Mouse (Mus musculus) lung, postnatal 0 days (tissue): ENCODE data around the gene Steap1. TPM values are rescaled to one million over a fixed set of nuclear protein-coding genes. Genes with fewer than 3 reads are reported as not detected.

Experiments used
- ATAC-seq: fragments of 200-750 bp; cut with Nextera tagmentation; 2 replicates; pipeline ENCODE4 v1.8.0; 2017; ENCODE audit warnings: moderate library complexity
- DNase-seq: peaks from one replicate; pipeline ENCODE4 v3.0.0-alpha.2; 2016; ENCODE audit warnings: low spot score
- H3K27ac ChIP-seq: fragments of 300-500 bp; sonication (generic); 2 replicates; pipeline ENCODE4 v1.5.1; 2014; ENCODE audit warnings: antibody characterized with exemption, mild to moderate bottlenecking, low read length, mixed read lengths
- H3K27me3 ChIP-seq: fragments of 300-500 bp; sonication (generic); replicated peaks from 2 replicates; pipeline ENCODE4 v1.6.1; 2014; ENCODE audit warnings: low read length, mixed read lengths; ENCODE audit not compliant: insufficient read depth
- H3K36me3 ChIP-seq: fragments of 300-500 bp; sonication (generic); 2 replicates; pipeline ENCODE4 v1.6.1; 2014; ENCODE audit warnings: low read length, mixed read lengths; ENCODE audit not compliant: insufficient read depth
- H3K4me1 ChIP-seq: fragments of 300-500 bp; sonication (generic); 2 replicates; pipeline ENCODE4 v1.6.1; 2014; ENCODE audit warnings: antibody characterized with exemption, low read depth, low read length, mixed read lengths; ENCODE audit not compliant: insufficient read depth
- H3K4me2 ChIP-seq: fragments of 300-500 bp; sonication (generic); replicated peaks from 2 replicates; pipeline ENCODE4 v1.6.1; 2014; ENCODE audit warnings: low read depth, mild to moderate bottlenecking, low read length, moderate library complexity, mixed read lengths
- H3K4me3 ChIP-seq: fragments of 300-500 bp; sonication (generic); 2 replicates; pipeline ENCODE4 v1.5.1; 2014; ENCODE audit warnings: low read depth, low read length
- H3K9ac ChIP-seq: fragments of 300-500 bp; sonication (generic); replicated peaks from 2 replicates; pipeline ENCODE4 v1.6.1; 2014; ENCODE audit warnings: low read depth, mild to moderate bottlenecking
- H3K9me3 ChIP-seq: fragments of 300-500 bp; sonication (generic); 2 replicates; pipeline ENCODE4 v1.6.1; 2016; ENCODE audit warnings: low read length, mixed read lengths
- CTCF ChIP-seq: IDR thresholded peaks from 2 replicates; pipeline ENCODE4 v1.5.1; 2016; ENCODE audit warnings: antibody characterized with exemption, mild to moderate bottlenecking
- EP300 ChIP-seq: IDR thresholded peaks from 2 replicates; pipeline ENCODE4 v1.6.1; 2016; ENCODE audit warnings: antibody characterized with exemption, mild to moderate bottlenecking, control low read depth
- WGBS: fragments of 180-500 bp; shearing (Covaris S2); extraction: QIAGEN DNeasy Blood & Tissue Kit; methylation state at CpG from one replicate; pipeline ENCODE4 v1.1.7; 2014; 5-methylcytosine and 5-hydroxymethylcytosine counted together
- polyA plus RNA-seq: library from polyadenylated mRNA; unstranded; fragments of >200 nt; fragmentation: Nextera tagmentation; extraction: Ambion mirVana; gene quantifications from 2 replicates; pipeline ENCODE4 v1.2.1, GENCODE M21; 2015

Steap1 gene
- polyA plus RNA-seq, 1 experiment from 2014 or later, result 4.0 TPM

DNA sequence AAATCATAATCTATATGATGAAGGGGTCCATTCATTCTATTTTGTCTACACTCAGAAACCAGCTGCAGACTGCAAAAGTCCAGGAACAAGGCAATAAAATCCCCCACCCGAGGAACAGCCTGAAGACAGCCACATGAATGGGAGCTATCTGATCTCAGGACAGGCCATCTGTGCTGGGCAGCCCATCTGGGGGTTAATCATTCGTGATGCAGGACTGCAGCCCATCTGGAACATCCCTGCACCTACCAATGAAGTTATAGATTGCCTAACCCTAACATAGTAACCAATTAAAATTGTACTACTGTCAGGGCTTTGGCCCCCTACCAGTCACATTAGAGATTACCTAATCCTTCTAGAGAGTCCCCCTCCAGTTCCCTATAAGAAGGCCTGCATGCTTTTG, 44.1 kb downstream of the Steap1 start:
- no peak for ATAC-seq

GRCm38 (mm10) chr5:5700386-5700785, 48.7 kb downstream of the Steap1 start:
- Histone ChIP-seq H3K9me3 (no peaks in the 10 kb centered on the region), H3K4me2 (no peak overlapping the region), H3K27ac (no peak overlapping the region), H3K27me3 (no peaks in the 10 kb centered on the region), H3K9ac (no peak overlapping the region), H3K4me1 (no peaks in the 10 kb centered on the region), H3K36me3 (no peaks in the 10 kb centered on the region), H3K4me3 (no peak overlapping the region)
- no peak for TF ChIP-seq CTCF
- DNase-seq (no peak), ATAC-seq (no peak)
- 74% methylated on average over 2 of the region's 2 CpGs for WGBS

More for the DNA sequence above, 44.1 kb downstream of the Steap1 start:
- Histone ChIP-seq H3K9ac (no peak overlapping the region), H3K4me1 (no peaks in the 10 kb centered on the region), H3K9me3 (no peaks in the 10 kb centered on the region), H3K4me2 (no peak overlapping the region), H3K4me3 (no peak overlapping the region), H3K36me3 (no peaks in the 10 kb centered on the region), H3K27me3 (no peaks in the 10 kb centered on the region), H3K27ac (no peak overlapping the region)
- TF ChIP-seq CTCF, result no peak
- DNase-seq, result no peak
- 53% methylated on average over 2 of the region's 2 CpGs for WGBS

DNA sequence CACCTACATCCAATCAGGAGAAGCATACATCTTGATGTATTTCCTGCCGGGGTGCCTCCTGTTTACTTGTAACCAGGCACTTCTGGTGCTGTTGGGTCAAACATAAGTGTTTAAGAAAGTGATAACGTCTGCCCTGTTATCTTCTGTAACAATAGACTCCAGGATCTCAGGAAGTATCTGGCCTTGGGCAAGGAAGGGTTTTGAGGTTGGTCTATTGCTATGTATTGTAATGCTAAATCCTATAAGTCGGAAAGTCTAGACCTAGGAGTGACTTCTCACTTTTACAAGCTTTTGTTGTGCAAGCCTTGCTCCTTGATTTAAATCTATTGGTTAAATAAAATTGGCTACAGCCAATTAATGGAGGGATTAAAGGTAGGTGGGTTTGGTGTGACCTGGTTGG, 50.3 kb downstream of the Steap1 start:
- Histone ChIP-seq H3K4me3 (no peak overlapping the region), H3K27me3 (no peaks in the 10 kb centered on the region), H3K27ac (no peak overlapping the region), H3K4me2 (no peak overlapping the region), H3K4me1 (no peaks in the 10 kb centered on the region), H3K36me3 (no peaks in the 10 kb centered on the region), H3K9me3 (no peaks in the 10 kb centered on the region), H3K9ac (no peak overlapping the region)
- DNase-seq, result no peak
- no peak for ATAC-seq
- 39% methylated on average over 3 of the region's 3 CpGs for WGBS
- TF ChIP-seq CTCF (no peak), EP300 (no peak)

DNA sequence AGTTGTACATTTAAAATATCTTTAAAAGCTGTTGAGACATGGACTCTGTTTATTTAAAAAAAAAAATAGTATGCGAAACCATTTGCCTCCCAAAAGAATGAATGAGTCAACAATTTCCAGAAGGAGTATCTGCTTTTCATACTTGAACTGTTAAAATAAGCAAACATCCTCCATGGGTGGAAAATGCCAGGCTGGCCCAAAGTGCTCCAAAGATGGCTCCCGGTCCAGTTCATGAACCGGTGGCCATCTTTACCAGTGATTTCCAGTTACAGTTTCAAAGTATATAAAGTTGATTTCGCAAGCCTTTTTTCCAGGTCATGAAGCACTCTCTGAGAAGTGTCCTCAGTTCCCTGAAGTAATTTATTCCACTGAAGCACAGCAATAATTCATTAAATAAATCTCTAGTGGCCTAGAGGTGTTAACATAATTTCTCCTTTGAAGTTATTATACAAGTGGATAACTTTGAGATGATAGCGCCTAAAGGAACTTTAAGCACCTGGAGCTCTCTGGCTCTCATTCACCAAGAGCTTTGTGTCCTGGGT, 53.7 kb downstream of the Steap1 start:
- H3K9ac ChIP-seq, result no peak overlapping the region
- no peak overlapping the region for H3K4me3 ChIP-seq
- TF ChIP-seq EP300, result peak; percentile 71
- TF ChIP-seq CTCF, result no peak
- H3K4me1 ChIP-seq, result no peaks in the 10 kb centered on the region
- no peaks in the 10 kb centered on the region for H3K27me3 ChIP-seq
- H3K27ac ChIP-seq, result no peak overlapping the region
- ATAC-seq (peak; percentile 51), DNase-seq (peak; percentile 71)
- H3K36me3 ChIP-seq, result no peaks in the 10 kb centered on the region
- no peak overlapping the region for H3K4me2 ChIP-seq
- H3K9me3 ChIP-seq, result no peaks in the 10 kb centered on the region
- 55% methylated on average over 5 of the region's 5 CpGs for WGBS

DNA sequence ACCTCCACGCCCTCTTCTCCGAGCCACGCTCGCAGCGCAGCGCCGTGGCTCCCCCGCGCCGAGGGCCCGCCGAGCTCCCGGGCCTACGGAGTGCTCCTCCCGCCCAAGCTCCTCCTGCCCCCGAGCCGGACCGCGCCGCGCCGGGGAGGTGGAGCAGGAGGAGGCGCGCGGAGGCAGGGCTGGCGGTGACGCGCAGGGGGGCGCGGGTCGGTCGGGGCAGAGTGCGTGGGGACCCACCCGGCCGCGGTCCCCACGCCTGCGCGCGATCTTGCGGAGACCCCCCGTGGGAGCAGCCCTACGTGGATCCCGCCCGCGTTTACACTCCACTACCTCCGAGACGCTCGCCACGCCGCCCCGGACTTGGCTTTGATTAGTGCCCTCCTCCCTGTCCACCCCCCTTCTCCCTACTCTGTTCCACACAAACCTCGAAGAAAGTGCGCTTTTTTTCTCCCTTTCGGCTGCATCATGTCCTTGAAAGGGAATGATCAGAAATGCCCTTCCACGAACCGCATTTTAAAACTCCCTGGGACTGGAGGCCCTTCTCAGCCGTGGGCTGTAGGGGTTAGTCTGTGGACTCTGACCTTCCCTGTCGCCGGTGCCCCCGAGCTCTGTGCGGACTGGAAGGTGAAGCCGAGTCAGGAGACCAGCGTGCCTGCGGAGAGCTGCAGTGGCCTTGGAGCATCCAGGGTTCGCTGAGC, 55.0 kb downstream of the Steap1 start, which contains the start of gene Steap2:
Steap2 (minus strand) TSS at position 623 of the 698 bp plus-strand sequence.
- DNase-seq, result peak; percentile 72
- peak within 1 kb of the TSS; percentile 59; the same call in 1 of the 2 replicates for H3K27ac ChIP-seq
- peak within 1 kb of the TSS; percentile 92 for H3K4me2 ChIP-seq
- no peak for TF ChIP-seq CTCF
- TF ChIP-seq EP300, result no peak
- H3K9ac ChIP-seq, result peak within 1 kb of the TSS; percentile 64
- WGBS, result 0% methylated on average over 46 of the region's 66 CpGs
- peak within 1 kb of the TSS; percentile 77 for H3K4me3 ChIP-seq
- H3K9me3 ChIP-seq, result no peaks in the 10 kb centered on the region
- ATAC-seq, result peak; percentile 87
- no peaks in the 10 kb centered on the region for H3K27me3 ChIP-seq
- peaks cover under 1% of the 10 kb centered on the region; the same call in 1 of the 2 replicates for H3K4me1 ChIP-seq
- H3K36me3 ChIP-seq, result no peaks in the 10 kb centered on the region

DNA sequence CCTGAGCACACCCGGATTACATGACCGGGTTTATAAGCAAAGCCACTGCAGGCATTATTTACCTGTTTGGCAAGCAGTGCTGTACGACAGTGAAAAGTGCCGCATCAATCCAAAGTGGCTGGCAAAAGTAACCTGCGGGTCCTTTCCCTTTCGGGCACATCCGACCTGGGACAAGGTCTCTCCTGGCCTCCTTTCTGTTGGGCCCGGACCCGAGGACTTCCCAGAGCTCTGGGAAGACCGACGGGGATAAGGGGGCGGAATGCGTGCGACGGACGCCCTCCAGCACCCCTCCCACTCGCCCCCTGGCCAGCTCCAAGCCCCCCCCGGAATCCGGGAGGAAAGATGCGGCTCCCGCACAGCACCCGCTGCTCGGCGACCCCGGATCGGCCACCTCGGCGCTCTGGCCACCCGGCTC, 55.6 kb downstream of the Steap1 start:
- H3K4me1 ChIP-seq, result peaks cover 4% of the 10 kb centered on the region; the same call in 1 of the 2 replicates
- H3K36me3 ChIP-seq, result no peaks in the 10 kb centered on the region
- peak overlapping the region; percentile 92 for H3K4me2 ChIP-seq
- ATAC-seq (peak; percentile 48), DNase-seq (no peak)
- H3K27me3 ChIP-seq, result no peaks in the 10 kb centered on the region
- H3K4me3 ChIP-seq, result peak overlapping the region; percentile 77
- WGBS, result under 1% methylated on average over 28 of the region's 29 CpGs
- TF ChIP-seq CTCF, result no peak
- H3K9me3 ChIP-seq, result no peaks in the 10 kb centered on the region
- 0 out of 2 replicates have a peak overlapping the region, but pooled peaks have one; percentile 59 for H3K27ac ChIP-seq
- peak overlapping the region; percentile 64 for H3K9ac ChIP-seq
